Mouse (Mus musculus): ENCODE measurements around the gene Tomm20. TPM values are rescaled to one million over a fixed set of nuclear protein-coding genes. Genes with fewer than 3 reads are reported as not detected.

Gene Tomm20
- polyA plus RNA-seq, 1 experiment from 2014 or later = 189 TPM

DNA sequence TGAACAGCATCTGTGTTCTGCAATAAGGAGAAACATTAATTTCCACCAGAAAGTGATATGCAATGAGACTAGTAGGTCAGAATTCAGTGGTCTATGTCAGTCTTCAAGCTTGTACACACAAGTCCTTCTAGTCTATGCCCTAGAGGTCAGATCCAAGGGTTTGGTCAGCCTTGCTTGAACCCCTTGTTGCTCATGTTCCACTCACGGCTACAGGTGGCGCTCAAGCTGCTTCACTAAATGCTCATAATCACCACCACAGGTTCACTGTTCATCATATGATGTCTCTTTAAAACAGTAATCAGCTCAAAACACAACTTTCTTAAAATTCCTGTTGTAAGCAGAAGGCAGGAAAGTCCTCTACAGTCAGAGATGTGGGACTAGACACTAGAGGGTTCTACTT lies 3.9 kb upstream of the Tomm20 start:
- 76% methylated on average over 2 of the region's 2 CpGs for whole genome bisulfite sequencing
- H3K36me3 ChIP-seq = peaks cover 56% of the 10 kb centered on the region
- H3K27me3 ChIP-seq (replicated peaks) = no peaks in the 10 kb centered on the region

DNA sequence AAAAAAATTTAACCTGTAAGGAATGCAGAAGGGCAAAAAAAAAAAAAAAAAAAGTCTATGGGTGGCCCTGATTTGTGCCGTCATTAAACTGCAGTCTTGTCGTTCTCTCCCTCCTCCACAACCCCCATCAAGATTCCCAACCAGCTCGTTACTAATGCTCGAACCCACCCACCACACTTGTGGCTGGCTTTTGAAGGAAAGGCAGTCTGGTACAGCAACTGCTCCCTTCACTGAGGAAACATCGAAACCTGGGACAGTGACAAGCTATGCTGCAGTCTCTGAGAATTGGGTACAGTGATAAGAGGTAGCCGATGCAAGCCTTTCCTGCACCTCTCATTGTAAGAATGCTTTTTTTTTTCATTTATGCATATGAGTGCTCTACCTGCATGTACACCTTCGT lies 800 bp upstream of the Tomm20 start:
- 0 out of 2 replicates have a peak, but pooled peaks have one; percentile 6 for ATAC-seq (ENCODE audit: low FRiP score, low read depth)

More for the DNA sequence above, 3.9 kb upstream of the Tomm20 start:
- no peak overlapping the region for H3K9ac ChIP-seq
- H3K27ac ChIP-seq = no peak overlapping the region
- H3K9me3 ChIP-seq = no peaks in the 10 kb centered on the region
- no peak for ATAC-seq (ENCODE audit: low FRiP score, low read depth)
- no peak overlapping the region for H3K4me3 ChIP-seq
- peaks cover 5% of the 10 kb centered on the region for H3K4me1 ChIP-seq
- H3K4me2 ChIP-seq (replicated peaks) = no peak overlapping the region

DNA sequence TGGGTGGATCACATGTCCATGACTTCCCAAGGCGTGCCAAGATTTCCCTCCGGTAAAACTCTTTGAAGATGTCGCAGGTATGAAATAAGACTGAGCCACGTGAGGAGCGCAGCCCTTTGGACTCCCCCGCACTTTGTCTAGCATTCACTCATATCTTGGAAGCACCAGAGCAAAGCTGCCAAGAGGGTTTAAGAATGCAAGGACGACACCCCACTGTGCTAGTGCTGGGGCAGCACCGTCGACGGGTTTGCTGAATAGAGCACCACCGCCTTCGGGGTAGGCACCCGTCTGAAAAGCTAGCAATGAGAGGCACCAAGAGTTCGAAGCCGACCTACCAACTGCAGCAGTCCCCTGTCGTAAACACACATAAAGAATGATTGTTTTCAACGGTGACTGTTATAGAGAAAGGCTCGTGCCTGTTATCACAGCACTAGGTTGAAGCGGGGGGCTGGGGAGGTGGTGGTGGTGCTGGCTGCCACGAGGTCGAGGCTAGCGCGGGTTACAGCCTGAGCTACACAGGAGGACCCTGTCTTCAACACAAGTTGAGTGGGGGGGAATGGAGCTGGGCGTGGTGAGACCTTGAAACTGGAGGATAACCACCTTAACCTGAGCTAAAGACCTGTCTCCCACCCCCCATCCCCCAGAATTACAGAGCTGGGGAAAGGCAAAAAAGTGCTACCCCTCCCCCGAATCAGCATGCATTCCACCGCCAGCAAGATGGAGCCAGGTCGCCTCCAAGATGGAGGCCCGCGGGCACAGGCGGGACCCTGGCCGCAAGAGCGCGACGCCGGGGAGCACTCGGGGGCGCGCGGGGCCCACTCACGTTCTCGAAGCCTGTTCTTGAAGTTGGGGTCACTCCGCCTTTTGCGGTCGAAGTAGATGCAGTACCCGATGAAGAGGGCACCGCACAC lies 608 bp downstream of the Tomm20 start:
- Histone ChIP-seq H3K9me3 (no peaks in the 10 kb centered on the region), H3K27me3 (replicated peaks) (no peaks in the 10 kb centered on the region), H3K4me1 (peaks cover 17% of the 10 kb centered on the region), H3K36me3 (peaks cover 20% of the 10 kb centered on the region), H3K4me3 (peak overlapping the region; percentile 79), H3K4me2 (replicated peaks) (peak overlapping the region; percentile 85), H3K27ac (peak overlapping the region; percentile 59), H3K9ac (peak overlapping the region; percentile 88)
- whole genome bisulfite sequencing = under 1% methylated on average over 46 of the region's 46 CpGs
- peak; percentile 77 for ATAC-seq (ENCODE audit: low FRiP score, low read depth)

More for the DNA sequence above, 800 bp upstream of the Tomm20 start:
- Histone ChIP-seq H3K27me3 (replicated peaks) (no peaks in the 10 kb centered on the region), H3K4me3 (no peak overlapping the region), H3K4me1 (peaks cover 17% of the 10 kb centered on the region), H3K36me3 (peaks cover 34% of the 10 kb centered on the region), H3K4me2 (replicated peaks) (no peak overlapping the region), H3K9me3 (no peaks in the 10 kb centered on the region), H3K9ac (no peak overlapping the region), H3K27ac (no peak overlapping the region)
- WGBS = 83% methylated on average over 7 of the region's 7 CpGs

DNA sequence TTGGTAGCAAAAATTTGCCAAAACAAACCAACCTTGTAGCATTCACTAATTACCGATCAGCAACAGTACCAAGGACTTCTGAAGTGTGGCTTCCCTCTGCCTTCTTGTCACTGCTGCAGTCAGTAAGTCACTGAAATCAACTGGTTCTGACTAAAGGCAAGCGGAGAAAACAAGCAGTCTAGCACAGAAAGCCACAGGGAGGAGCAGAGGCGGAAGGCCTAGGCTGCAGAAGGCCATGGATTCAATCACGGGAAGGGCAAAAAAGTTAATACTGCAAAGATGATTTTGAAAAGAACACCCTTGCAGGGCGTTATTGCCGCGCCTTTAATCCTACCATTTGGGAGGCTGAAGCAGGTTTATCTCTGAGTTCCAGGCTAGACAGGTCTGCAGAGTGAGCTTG lies 2.1 kb downstream of the Tomm20 start:
- ATAC-seq (ENCODE audit: low FRiP score, low read depth) = no peak
- Histone ChIP-seq H3K36me3 (peaks cover 21% of the 10 kb centered on the region), H3K27me3 (replicated peaks) (no peaks in the 10 kb centered on the region), H3K4me2 (replicated peaks) (peak overlapping the region; percentile 85), H3K4me3 (peak overlapping the region; percentile 11; the same call in 1 of the 2 replicates), H3K9ac (no peak overlapping the region), H3K27ac (no peak overlapping the region), H3K9me3 (no peaks in the 10 kb centered on the region), H3K4me1 (peaks cover 17% of the 10 kb centered on the region)
- WGBS = 91% methylated on average over 7 of the region's 7 CpGs

DNA sequence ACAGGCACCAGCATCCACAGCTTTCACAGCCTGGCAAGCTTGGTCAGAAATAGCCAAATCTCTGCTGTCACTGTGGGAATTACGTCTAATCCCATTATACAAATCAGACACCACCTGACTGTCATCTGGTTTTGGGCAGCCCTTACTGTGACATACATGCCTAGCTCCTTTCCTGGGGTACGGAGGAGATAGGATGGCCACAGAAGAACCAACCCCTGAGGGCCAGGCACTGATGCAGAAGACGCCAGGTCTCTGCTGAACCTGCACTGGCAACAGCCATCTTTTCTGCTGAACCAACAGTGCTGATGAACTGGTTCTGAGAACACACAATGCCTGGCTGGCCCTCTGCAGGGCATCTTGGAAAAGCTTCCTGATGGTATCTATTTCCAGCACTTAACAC lies 8.3 kb downstream of the Tomm20 start:
- no peak overlapping the region for H3K9ac ChIP-seq
- no peak overlapping the region for H3K27ac ChIP-seq
- no peak for ATAC-seq (ENCODE audit: low FRiP score, low read depth)
- H3K36me3 ChIP-seq = peaks cover 61% of the 10 kb centered on the region
- no peaks in the 10 kb centered on the region for H3K9me3 ChIP-seq
- 90% methylated on average over 3 of the region's 3 CpGs for WGBS
- H3K4me3 ChIP-seq = no peak overlapping the region
- no peaks in the 10 kb centered on the region for H3K27me3 ChIP-seq (replicated peaks)
- no peaks in the 10 kb centered on the region for H3K4me1 ChIP-seq
- no peak overlapping the region for H3K4me2 ChIP-seq (replicated peaks)

DNA sequence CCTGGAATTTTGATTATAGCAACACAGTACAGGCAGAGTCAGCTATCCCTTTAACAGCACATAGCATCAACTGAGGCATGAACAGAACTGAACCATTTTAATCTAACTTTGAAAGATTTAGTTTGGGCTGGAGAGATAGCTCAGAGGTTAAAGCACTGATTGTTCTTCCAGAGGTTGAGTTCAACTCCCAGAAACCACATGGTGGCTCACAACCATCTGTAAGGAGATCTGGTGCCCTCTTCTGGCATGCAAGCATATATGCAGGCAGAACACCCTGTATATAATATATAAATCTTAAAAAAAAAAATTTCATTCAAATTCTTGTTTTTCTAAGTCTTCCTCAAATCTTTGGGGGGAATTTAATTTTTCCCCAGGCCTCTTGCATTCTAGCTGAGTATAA lies 9.7 kb downstream of the Tomm20 start:
- H3K4me3 ChIP-seq = no peak overlapping the region
- H3K9me3 ChIP-seq = no peaks in the 10 kb centered on the region
- no peak overlapping the region for H3K27ac ChIP-seq
- H3K4me2 ChIP-seq (replicated peaks) = no peak overlapping the region
- peaks cover 69% of the 10 kb centered on the region for H3K36me3 ChIP-seq
- H3K4me1 ChIP-seq = no peaks in the 10 kb centered on the region
- no peak for ATAC-seq (ENCODE audit: low FRiP score, low read depth)
- H3K9ac ChIP-seq = no peak overlapping the region
- H3K27me3 ChIP-seq (replicated peaks) = no peaks in the 10 kb centered on the region

DNA sequence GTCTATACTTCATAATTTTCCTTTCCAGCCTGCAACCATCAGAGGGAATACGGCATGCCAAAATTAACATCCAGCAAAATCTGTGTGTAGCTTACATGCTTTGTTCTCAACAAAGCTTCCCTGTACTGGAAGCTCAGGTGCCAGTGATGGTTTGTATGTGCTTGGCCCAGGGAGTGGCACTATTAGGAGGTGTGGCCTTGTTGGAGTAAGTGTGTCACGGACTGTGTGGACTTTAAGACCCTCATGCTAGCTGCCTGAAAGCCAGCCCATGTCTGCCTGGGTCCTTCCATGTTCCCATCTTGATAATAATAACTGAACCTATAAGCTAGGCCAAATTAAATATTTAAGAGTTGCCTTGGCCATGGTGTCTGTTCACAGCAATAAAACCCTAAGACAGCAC lies 10.3 kb downstream of the Tomm20 start:
- Histone ChIP-seq H3K27ac (no peak overlapping the region), H3K4me3 (no peak overlapping the region), H3K36me3 (peaks cover 69% of the 10 kb centered on the region), H3K27me3 (replicated peaks) (no peaks in the 10 kb centered on the region), H3K9ac (no peak overlapping the region), H3K9me3 (no peaks in the 10 kb centered on the region), H3K4me1 (no peaks in the 10 kb centered on the region), H3K4me2 (replicated peaks) (no peak overlapping the region)
- WGBS = 96% methylated on average over 2 of the region's 2 CpGs
- ATAC-seq (ENCODE audit: low FRiP score, low read depth) = no peak

DNA sequence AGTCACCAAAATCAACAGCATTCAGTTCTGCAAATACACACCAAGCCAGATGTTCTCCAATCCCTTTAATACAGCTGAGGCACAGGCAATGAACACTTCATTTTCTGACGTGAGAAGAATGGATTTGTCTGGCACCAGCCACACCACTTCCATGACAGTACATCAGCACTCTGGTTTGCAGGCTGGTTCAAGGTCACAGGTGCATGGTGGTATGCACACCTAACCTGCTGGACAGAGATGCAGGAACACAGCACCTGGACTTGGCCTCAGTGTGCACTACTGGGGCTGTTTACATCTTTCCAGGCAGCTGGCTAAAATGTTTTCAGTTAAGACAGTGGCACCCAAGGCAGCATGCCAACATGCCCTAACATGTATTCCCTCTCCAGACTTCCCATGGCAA lies 13.0 kb downstream of the Tomm20 start:
- ATAC-seq (ENCODE audit: low FRiP score, low read depth) = no peak
- WGBS = 86% methylated on average over 1 of the region's 1 CpGs

DNA sequence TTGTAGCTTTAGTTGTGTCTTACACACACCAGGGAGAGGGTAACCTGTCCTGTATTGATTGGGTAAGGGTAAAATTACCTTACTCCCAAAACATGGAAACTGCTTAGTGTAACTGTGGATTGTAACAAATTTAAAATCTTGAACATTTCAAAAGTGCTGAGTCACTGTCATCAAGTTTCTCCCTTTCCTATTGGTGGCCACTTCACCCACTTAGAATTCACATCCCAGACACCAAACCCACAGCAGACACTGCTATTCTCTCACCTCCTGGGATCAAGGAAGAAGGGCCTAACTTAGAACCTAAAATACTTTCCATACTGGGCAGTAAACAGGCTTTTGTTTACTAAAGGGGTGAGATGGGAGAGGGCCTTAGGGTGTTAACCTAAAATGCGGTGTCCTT lies 13.4 kb downstream of the Tomm20 start:
- H3K27me3 ChIP-seq (replicated peaks) = no peaks in the 10 kb centered on the region
- H3K4me2 ChIP-seq (replicated peaks) = no peak overlapping the region
- 97% methylated on average over 1 of the region's 1 CpGs for WGBS
- no peaks in the 10 kb centered on the region for H3K4me1 ChIP-seq
- H3K9me3 ChIP-seq = no peaks in the 10 kb centered on the region
- peaks cover 49% of the 10 kb centered on the region for H3K36me3 ChIP-seq
- H3K4me3 ChIP-seq = no peak overlapping the region
- H3K9ac ChIP-seq = no peak overlapping the region
- ATAC-seq (ENCODE audit: low FRiP score, low read depth) = no peak
- no peak overlapping the region for H3K27ac ChIP-seq

More for the DNA sequence above, 13.0 kb downstream of the Tomm20 start:
- Histone ChIP-seq H3K4me1 (no peaks in the 10 kb centered on the region), H3K9ac (no peak overlapping the region), H3K27me3 (replicated peaks) (no peaks in the 10 kb centered on the region), H3K4me2 (replicated peaks) (no peak overlapping the region), H3K4me3 (no peak overlapping the region), H3K9me3 (no peaks in the 10 kb centered on the region), H3K27ac (no peak overlapping the region), H3K36me3 (peaks cover 53% of the 10 kb centered on the region)

DNA sequence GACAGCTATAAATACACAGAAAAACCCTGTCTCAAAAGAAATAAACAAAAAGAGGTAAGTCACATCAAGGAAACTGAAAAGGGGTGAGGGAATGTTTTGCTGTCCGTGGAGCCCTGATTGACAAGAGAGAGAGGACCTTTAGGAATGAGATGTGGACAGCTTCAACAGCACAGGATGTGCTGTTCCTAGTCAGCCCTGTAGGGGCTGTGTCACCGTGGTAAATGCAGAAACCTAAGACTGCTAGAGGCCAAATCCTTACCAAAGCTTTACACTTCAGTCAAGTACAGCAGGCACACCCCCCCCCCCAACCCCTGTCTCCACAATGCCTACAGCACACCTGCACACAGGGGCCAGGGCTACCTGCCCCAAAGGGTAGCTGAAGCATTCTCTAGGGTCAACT lies 13.9 kb downstream of the Tomm20 start:
- H3K27ac ChIP-seq = no peak overlapping the region
- H3K4me1 ChIP-seq = no peaks in the 10 kb centered on the region
- no peak overlapping the region for H3K4me3 ChIP-seq
- WGBS = 46% methylated on average over 2 of the region's 2 CpGs
- no peaks in the 10 kb centered on the region for H3K9me3 ChIP-seq
- ATAC-seq (ENCODE audit: low FRiP score, low read depth) = no peak
- no peak overlapping the region for H3K4me2 ChIP-seq (replicated peaks)
- peaks cover 44% of the 10 kb centered on the region for H3K36me3 ChIP-seq
- H3K9ac ChIP-seq = no peak overlapping the region
- H3K27me3 ChIP-seq (replicated peaks) = no peaks in the 10 kb centered on the region

DNA sequence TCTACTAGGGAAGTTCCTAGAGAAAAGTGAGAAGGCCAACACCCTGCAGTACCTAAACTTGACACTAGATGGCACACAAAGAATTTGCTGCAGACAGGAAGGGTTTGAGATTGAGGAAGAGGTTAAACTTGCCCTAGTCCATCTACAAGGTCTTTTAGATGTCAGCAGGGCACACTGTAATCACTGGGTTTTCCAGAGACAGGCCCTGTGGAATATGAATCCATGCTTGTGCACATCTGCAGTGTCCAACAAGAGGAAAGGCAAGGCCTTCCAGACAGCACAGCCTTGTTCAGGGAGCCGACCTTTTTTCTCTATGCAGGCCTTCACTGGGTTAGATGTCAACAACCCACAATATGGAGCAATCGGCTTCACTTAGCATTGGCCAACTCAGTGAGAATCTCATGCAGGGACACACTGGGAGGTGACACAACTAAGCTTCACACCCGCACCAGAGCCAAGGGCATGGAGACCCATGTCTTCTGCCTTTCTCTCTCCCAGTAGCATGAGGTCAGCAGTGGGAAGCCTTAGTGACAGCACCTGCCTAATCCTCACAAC lies 16.0 kb downstream of the Tomm20 start:
- 83% methylated on average over 3 of the region's 3 CpGs for WGBS
- ATAC-seq (ENCODE audit: low FRiP score, low read depth) = 0 out of 2 replicates have a peak, but pooled peaks have one; percentile 9

DNA sequence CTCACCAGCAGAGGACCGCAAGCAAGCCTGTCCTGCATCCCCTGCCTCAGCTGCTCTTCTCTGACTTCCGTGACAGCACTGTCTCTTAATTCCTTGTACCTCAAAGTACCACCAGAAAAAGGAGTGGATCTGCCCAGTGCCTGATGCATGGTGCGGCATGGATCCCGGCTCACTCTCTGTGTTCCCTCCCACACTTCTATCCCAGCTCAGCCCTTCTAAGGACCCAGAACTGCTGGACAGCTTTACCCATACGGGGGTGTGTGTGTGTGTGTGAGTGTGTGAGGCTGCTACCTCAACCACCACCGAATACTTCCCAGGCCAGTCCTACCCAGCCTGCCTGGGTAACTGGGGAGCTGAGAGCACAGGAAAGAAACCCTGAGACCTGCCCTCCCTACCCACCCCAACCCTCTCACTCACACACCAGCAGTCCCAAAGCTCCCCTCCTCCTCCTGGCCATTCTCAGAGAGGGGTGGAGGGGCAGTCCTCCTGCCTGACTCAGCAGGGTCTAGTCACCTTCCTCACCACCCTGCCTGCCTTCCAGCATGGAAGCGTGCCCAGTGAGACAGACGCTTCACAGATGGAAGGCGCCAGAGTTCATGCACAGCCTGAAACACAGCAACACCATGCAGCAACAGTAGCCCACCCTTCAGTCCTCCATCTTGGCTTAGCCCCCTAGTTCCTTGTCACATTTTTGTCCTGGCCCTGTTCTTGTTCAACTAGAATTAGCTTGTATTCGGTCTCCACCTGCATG lies 16.7 kb downstream of the Tomm20 start:
- Histone ChIP-seq H3K9ac (no peak overlapping the region), H3K4me2 (replicated peaks) (no peak overlapping the region), H3K27me3 (replicated peaks) (no peaks in the 10 kb centered on the region), H3K4me1 (no peaks in the 10 kb centered on the region), H3K36me3 (peaks cover 22% of the 10 kb centered on the region), H3K4me3 (no peak overlapping the region), H3K9me3 (no peaks in the 10 kb centered on the region), H3K27ac (no peak overlapping the region)
- 93% methylated on average over 10 of the region's 10 CpGs for WGBS
- peak; percentile 33; the same call in 1 of the 2 replicates for ATAC-seq (ENCODE audit: low FRiP score, low read depth)

More for the DNA sequence above, 16.0 kb downstream of the Tomm20 start:
- Histone ChIP-seq H3K9ac (no peak overlapping the region), H3K9me3 (no peaks in the 10 kb centered on the region), H3K27ac (no peak overlapping the region), H3K4me2 (replicated peaks) (no peak overlapping the region), H3K4me1 (no peaks in the 10 kb centered on the region), H3K4me3 (no peak overlapping the region), H3K36me3 (peaks cover 26% of the 10 kb centered on the region), H3K27me3 (replicated peaks) (no peaks in the 10 kb centered on the region)

Data from neural tube, embryonic 12.5 days (tissue).